Mouse (Mus musculus) R1 (cell line): ENCODE measurements at regions not wholly inside any gene's neighbourhood (a gene's known extent, or its start where the extent isn't known, plus 50 kb on each side); places are given as distances from the start of the nearest gene placed in this dataset.
A peak's percentile ranks its signal among the peaks of the same experiment; 100 is the strongest.

Experiments
- DNase-seq: peaks from one replicate; pipeline ENCODE4 v3.0.0-alpha.2; 2018; ENCODE audit warnings: low read depth, low spot score

- no peak for DNase-seq
These were observed 217.8 kb upstream of the Klf4 start for GRCm38 (mm10) chr4:55749949-55750600.

GRCm38 (mm10) chr4:55741355-55741754 lies 209.1 kb upstream of the Klf4 start:
- DNase-seq, result no peak

DNA sequence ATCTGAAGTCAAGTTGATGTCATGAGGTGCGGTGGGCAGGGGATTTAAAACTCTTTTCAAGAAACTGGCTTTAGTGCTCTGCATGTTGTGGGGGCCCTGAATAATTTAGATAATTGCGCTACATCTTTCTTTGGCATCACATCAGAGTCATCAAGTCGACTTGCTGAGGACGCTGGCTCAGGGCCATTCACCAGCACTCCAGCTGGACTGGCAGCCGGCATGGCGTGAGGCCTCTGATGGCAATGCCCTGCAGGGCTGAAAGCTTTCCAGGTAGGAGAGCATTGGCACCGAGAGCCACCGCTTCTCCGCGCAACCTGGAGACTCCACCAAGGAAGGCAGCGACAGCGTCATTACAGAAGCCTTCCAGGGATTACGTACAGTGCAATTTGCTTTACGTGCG lies 207.8 kb upstream of the Klf4 start:
- DNase-seq, result no peak

- no peak for DNase-seq
These were observed 206.4 kb upstream of the Klf4 start for GRCm38 (mm10) chr4:55738714-55739113.

- peak; percentile 15 for DNase-seq
These were observed 203.2 kb upstream of the Klf4 start for GRCm38 (mm10) chr4:55735453-55735852.

DNA sequence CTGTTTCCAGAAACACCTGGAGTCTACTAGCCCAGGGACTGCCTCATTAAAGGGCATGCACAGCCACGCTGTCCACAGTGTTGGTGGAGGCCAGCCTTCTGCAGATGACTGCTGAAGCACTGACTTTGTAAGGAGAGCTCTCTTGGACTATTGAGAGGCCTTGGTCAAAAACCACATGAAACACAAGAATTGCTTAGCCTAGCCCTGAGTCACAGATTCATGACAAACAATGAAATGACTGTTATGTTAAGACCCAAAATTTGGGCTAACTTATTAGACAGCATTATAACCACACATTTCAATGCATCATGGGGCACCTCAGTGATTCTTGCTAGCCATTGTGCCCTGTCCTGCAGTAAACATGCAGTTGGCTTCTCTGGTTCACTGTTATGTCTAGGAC lies 202.1 kb upstream of the Klf4 start:
- no peak for DNase-seq

- DNase-seq, result no peak
These were observed 201.0 kb upstream of the Klf4 start for GRCm38 (mm10) chr4:55733223-55733622.

DNA sequence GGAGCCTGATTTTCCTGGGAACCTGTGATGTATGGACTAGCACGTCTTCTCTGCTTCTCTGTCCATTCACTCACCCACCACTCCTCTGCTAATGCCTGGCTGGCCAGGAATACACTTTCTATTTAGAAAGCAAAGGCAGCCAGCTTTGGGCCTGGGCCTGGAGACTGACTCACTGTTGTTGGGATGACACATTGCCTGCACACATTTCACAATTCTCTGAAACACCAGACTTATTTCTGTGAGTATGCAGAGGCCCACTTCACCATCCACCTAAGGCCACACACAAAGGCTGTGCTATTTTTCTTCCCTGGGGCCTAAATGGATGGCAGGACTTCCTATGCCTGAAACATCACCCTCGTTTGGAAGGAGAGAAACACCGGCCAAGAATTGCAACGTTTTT lies 199.7 kb upstream of the Klf4 start:
- no peak for DNase-seq

- DNase-seq, result no peak
These were observed 198.0 kb upstream of the Klf4 start for GRCm38 (mm10) chr4:55730266-55730665.

DNA sequence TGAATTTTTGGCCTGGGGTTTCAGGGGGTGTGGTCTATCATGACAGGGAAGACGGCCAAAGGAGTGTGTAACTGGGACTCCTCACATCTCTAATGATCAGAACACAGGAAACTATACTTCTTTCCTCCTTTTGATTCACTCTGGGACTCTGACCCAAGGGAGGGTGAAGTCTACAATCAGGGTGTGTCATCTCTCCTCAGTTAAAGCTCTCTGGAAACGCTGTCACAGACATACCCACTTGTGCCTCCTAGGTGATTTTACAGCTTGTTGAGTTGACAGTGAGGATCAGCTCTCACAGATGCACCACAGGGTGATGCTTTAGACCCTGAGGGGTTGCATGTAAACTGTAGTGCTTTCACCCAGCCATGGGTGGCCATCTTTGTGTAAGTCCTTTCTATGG lies 194.9 kb upstream of the Klf4 start:
- no peak for DNase-seq

DNA sequence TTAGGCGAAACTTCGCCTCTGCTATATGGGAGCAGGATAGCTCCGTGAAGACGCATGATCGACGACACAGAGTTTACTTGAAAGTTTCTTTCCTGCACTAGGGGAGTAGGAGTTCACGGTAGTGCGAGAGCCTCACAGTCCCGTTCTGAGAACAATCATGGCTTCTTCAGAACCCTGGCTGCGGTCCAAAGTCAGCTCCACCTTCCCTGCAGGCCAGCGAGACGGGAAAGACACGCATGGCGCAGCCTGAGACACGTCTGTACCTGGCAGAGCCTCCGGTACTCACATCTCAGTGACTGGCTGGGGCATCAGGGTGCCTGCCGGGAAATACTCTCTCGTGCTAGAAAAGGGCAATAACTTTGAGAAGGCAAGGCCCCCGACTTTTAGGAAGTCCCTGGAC lies 193.8 kb upstream of the Klf4 start:
- DNase-seq, result no peak

GRCm38 (mm10) chr4:55724286-55724685 lies 192.0 kb upstream of the Klf4 start:
- DNase-seq, result no peak

- DNase-seq, result no peak
These were observed 190.9 kb upstream of the Klf4 start for GRCm38 (mm10) chr4:55723124-55723523.

GRCm38 (mm10) chr4:55722388-55722787 lies 190.1 kb upstream of the Klf4 start:
- no peak for DNase-seq

- peak; percentile 13 for DNase-seq
These were observed 189.6 kb upstream of the Klf4 start for GRCm38 (mm10) chr4:55721834-55722233.

DNA sequence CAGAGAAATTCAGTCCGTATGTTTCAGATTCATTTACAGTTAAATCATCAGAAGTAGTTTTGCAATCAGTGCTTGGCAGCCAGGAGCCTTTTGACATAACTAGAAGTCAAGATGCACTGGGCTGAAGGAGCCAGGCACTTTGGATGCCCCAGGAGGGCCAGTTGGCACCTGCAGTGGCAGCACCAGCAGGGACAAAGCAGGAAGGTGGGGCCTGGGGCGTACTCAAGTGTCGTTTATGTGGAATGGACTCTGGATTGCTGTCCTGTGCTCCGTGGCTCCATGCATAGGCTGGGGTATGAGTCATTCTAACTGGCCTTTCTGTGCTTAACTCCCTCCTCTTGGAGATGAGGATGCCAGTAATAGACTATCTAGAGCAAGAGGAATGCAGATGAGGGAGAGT lies 186.2 kb upstream of the Klf4 start:
- no peak for DNase-seq

DNA sequence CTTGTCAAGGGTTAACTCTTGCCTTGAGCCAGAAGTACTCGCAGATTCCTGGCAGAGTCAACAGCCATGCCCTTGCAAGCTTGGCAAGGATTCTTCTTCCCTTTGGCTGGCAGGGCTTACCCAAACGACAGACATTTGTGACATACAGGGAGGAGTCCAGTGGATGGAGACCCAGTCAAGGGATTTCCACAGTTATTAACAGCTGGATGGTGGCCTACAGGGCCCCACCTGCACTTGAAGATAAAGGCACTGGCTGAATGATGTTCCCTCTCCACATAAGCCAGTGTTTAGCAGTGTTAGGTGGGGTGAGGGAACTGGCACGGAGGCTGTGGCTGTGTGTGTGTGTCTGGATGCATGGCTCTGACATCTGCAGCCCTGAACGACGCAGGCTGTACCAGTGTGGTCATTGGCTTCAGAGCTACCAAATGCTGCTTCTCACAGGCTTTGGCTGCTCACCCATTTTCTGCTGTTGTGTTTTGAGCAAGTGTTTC lies 183.9 kb upstream of the Klf4 start:
- no peak for DNase-seq

DNA sequence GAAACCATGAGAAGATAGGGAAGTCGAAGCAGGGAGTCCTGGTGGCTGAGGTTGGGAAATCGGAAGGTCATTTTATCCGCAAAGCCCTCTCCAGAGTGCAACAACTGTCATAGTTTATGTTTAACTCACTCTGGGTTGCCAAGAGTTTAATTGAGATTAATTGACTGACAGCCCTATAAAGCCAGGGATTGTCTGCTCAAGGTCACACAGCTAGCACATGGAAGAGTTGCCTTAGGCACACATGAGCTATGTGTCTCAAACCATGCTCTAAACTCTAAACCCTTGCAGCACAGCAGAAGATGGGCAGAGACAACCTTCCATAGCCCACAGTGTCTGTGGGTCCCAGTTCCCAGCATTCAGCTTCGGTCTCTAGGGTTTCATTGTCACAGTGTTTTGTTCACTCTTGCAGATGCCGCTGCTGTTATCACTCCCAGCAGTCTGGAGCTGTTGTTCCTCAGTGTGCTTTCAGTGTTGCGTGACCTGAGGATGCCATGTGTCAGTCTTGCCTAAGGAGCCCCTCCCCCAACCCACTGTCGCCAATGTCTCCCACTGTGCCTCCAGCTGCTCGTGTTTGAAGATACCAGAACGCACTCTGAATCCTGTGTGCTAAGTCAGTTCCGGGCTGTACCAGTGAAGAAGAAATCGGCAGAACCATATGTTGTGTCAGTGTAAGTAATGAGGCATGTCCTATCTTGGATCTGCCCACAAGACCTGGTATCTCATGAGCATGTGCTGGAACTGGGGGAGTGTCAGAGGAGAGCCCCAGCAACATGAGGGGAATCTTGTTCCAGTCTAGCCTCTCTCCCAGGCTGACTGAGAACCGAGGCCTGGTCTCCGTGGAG lies 179.5 kb upstream of the Klf4 start:
- DNase-seq, result no peak

- no peak for DNase-seq
These were observed 178.2 kb upstream of the Klf4 start for GRCm38 (mm10) chr4:55710476-55710875.

GRCm38 (mm10) chr4:55708808-55709207 lies 176.5 kb upstream of the Klf4 start:
- no peak for DNase-seq

DNA sequence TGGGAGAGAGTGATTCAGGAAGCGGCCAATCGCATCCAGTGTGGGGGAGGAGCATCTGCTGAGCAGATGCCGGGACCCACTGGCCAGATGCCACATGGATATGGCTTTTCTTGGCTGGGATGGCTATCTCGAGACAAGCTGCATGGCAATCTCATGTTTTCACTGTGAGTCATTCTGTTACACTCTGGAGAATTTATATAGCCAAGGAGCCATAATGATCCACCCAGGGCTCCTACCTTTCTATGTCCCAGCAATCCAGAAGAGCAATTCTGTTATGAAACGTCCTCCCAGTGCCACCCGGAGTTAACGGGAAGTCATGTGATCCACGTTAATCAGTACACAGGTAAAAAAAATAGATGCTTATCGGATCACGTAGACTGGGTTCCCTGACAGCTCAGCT lies 175.7 kb upstream of the Klf4 start:
- DNase-seq, result no peak

DNA sequence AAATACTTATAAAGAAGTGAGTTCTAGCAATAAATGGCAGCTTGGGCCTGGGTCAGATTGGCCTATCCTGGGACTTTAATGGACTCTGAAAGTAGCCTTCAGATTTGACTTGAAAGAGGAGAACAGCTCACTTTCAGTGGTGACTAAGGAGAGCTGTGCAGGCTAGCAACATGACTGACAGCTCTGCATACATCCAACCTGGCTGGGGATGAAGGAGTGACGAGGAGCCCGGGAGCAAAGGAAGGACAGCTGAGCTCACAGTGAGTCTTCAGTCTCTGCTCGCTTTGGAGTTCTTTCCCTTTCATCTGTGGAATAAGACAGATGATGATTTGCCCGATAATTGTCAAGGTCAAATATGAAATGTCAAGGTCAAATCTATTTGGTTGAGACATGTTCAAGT lies 172.7 kb upstream of the Klf4 start:
- DNase-seq, result no peak

DNA sequence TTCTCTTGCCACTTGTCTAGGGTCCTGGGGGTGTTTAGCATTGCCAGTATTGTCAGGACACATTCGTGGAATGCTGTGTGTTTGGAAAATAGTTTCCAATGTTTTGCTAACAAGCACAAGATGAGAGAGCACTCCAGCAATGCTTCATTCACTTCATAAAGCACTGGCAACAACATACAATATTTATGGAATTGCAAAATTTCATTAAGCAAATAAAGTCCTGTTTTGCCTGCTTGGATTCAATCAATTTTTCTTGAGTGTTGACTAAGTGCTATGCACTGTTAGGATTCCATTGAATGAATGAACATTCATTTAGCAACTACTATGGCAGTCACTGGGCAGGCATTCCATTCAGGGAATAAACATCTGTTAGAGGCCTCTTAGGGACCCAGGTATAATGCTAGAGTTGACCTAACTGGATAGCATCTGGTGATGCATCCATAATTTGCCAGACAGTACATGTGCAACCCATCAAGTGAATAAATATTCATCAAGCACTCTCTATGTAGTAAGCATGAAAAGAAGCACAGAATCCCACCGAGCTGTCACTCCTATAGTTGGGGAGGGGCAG lies 171.2 kb upstream of the Klf4 start:
- DNase-seq, result no peak
